Mouse (Mus musculus): ENCODE results near the gene Vmn1r191. TPM values are rescaled to one million over a fixed set of nuclear protein-coding genes. Genes with fewer than 3 reads are reported as not detected.

Vmn1r191 gene
- total RNA-seq (2023; ENCODE audit: inconsistent age), result not detected in 4 replicates

GRCm38 (mm10) chr13:22183869-22184268 is at the start of gene Vmn1r191:
Vmn1r191 (minus strand) TSS chr13:22183969.

DNA sequence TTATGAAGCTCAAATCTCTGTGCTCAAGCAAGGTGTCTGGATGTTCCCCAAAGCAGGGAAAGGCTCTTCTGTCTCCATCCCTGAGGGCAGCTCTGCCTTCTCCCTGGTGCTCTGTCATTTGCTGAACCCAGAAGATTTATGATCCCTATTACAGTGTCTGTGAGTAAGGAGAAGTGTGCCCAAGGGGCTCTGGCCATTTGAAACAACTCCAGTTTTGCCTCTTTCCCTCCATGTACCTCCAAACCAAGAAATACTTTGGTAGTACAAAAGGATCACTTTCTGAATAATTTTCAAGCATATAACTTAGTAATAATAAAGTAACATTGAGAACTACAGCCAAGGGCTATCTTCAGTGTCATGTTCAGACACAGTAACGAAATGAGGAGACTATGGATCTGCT is 39.3 kb upstream of the Vmn1r191 start, which contains the start of gene Vmn1r193:
Vmn1r193 (minus strand) TSS at position 101 of the 400 bp plus-strand sequence.

GRCm38 (mm10) chr13:22191041-22191440 is 7.3 kb upstream of the Vmn1r191 start, which contains the start of gene Vmn1r192:
Vmn1r192 (minus strand) TSS chr13:22191141.

Other genes starting within 250 kb of the Vmn1r191 start
- gene Zfp184, start 238.9 kb downstream of the Vmn1r191 start, total RNA-seq (2023; ENCODE audit: inconsistent age), result 3.0 to 5.1 TPM (median 4.2 TPM) in 4 replicates
- gene Pom121l2, start 202.8 kb downstream of the Vmn1r191 start, total RNA-seq (2023; ENCODE audit: inconsistent age), result not detected in 4 replicates
- gene Prss16, start 174.2 kb downstream of the Vmn1r191 start, total RNA-seq (2023; ENCODE audit: inconsistent age), result 0.42 to 1.4 TPM (median 0.62 TPM) in 4 replicates
- 52.9 to 158 TPM (median 73.5 TPM) in 4 replicates for gene Hist1h2ah, start 148.4 kb downstream of the Vmn1r191 start, total RNA-seq (2023; ENCODE audit: inconsistent age)
- gene Hist1h2bk, start 148.1 kb downstream of the Vmn1r191 start, total RNA-seq (2023; ENCODE audit: inconsistent age), result 59.7 to 88.4 TPM (median 71.1 TPM) in 4 replicates
- 102 to 154 TPM (median 106 TPM) in 4 replicates for gene Hist1h4i, start 142.6 kb downstream of the Vmn1r191 start, total RNA-seq (2023; ENCODE audit: inconsistent age)
- gene Hist1h2ag, start 141.0 kb downstream of the Vmn1r191 start, total RNA-seq (2023; ENCODE audit: inconsistent age), result 71.8 to 120 TPM (median 87.9 TPM) in 4 replicates
- 59.3 to 73.5 TPM (median 68.5 TPM) in 4 replicates for gene Hist1h2bj, start 140.8 kb downstream of the Vmn1r191 start, total RNA-seq (2023; ENCODE audit: inconsistent age)
- not detected in 4 replicates for gene Vmn1r188, start 99.5 kb downstream of the Vmn1r191 start, total RNA-seq (2023; ENCODE audit: inconsistent age)
- gene Vmn1r189, start 78.1 kb downstream of the Vmn1r191 start, total RNA-seq (2023; ENCODE audit: inconsistent age), result not detected in 4 replicates
- not detected in 4 replicates for gene Vmn1r192, start 7.2 kb upstream of the Vmn1r191 start, total RNA-seq (2023; ENCODE audit: inconsistent age)
- gene Vmn1r193, start 39.2 kb upstream of the Vmn1r191 start, total RNA-seq (2023; ENCODE audit: inconsistent age), result not detected in 4 replicates
- not detected in 4 replicates for gene Vmn1r194, start 60.2 kb upstream of the Vmn1r191 start, total RNA-seq (2023; ENCODE audit: inconsistent age)
- gene Vmn1r195, start 86.6 kb upstream of the Vmn1r191 start, total RNA-seq (2023; ENCODE audit: inconsistent age), result not detected in 4 replicates
- gene Vmn1r196, start 106.0 kb upstream of the Vmn1r191 start, total RNA-seq (2023; ENCODE audit: inconsistent age), result not detected in 4 replicates
- gene Vmn1r197, start 140.6 kb upstream of the Vmn1r191 start, total RNA-seq (2023; ENCODE audit: inconsistent age), result not detected in 4 replicates
- not detected in 4 replicates for gene Vmn1r198, start 166.4 kb upstream of the Vmn1r191 start, total RNA-seq (2023; ENCODE audit: inconsistent age)
- gene Vmn1r199, start 195.8 kb upstream of the Vmn1r191 start, total RNA-seq (2023; ENCODE audit: inconsistent age), result not detected in 4 replicates
- not detected in 4 replicates for gene Vmn1r200, start 206.4 kb upstream of the Vmn1r191 start, total RNA-seq (2023; ENCODE audit: inconsistent age)

Measured in B cell, adult (primary cell).